Mouse (Mus musculus) liver, adult 2 months (tissue): ENCODE measurements around the gene Pcgf6. TPM values are rescaled to one million over a fixed set of nuclear protein-coding genes. Genes with fewer than 3 reads are reported as not detected.

Source experiments
- DNase-seq: peaks from one replicate; pipeline ENCODE4 v3.0.0-alpha.2; 2011; ENCODE audit warnings: low read depth, low spot score; ENCODE audit errors: extremely low read depth
- H3K27ac ChIP-seq: fragments of 200-500 bp; replicated peaks from 2 replicates; pipeline ENCODE4 v1.5.1; 2012; ENCODE audit warnings: low read depth, mild to moderate bottlenecking, control low read depth, inconsistent platforms, low read length; ENCODE audit not compliant: insufficient read depth
- H3K27me3 ChIP-seq: fragments of 200-500 bp; 2 replicates; pipeline ENCODE4 v1.6.1; 2012; ENCODE audit warnings: mild to moderate bottlenecking, moderate library complexity, low read length, inconsistent platforms; ENCODE audit not compliant: control insufficient read depth, insufficient read depth
- H3K36me3 ChIP-seq: fragments of 200-500 bp; 2 replicates; pipeline ENCODE4 v1.6.1; 2012; ENCODE audit warnings: low read length, inconsistent platforms; ENCODE audit not compliant: control insufficient read depth, insufficient read depth
- H3K4me1 ChIP-seq: fragments of 200-500 bp; 2 replicates; pipeline ENCODE4 v1.6.1; 2011; ENCODE audit warnings: low read length; ENCODE audit not compliant: control insufficient read depth, insufficient read depth
- H3K4me3 ChIP-seq: fragments of 200-500 bp; 2 replicates; pipeline ENCODE4 v1.5.1; 2011; ENCODE audit warnings: low read depth, mild to moderate bottlenecking, control low read depth, low read length, moderate library complexity; ENCODE audit not compliant: insufficient read depth
- H3K79me2 ChIP-seq: fragments of 200-500 bp; 2 replicates; pipeline ENCODE4 v1.6.1; 2012; ENCODE audit warnings: inconsistent platforms, mild to moderate bottlenecking, low read length, moderate library complexity; ENCODE audit not compliant: control insufficient read depth, insufficient read depth
- H3K9ac ChIP-seq: fragments of 200-500 bp; 2 replicates; pipeline ENCODE4 v1.6.1; 2012; ENCODE audit warnings: low read depth, mild to moderate bottlenecking, control low read depth, inconsistent platforms, low read length
- CTCF ChIP-seq: fragments of 200-500 bp; IDR thresholded peaks from 2 replicates; pipeline ENCODE4 v1.5.1; 2011; ENCODE audit warnings: low read depth, low read length, control low read depth
- POLR2A ChIP-seq: fragments of 200-500 bp; IDR thresholded peaks from 2 replicates; pipeline ENCODE4 v1.6.1; 2011; ENCODE audit warnings: low read length, control low read depth; ENCODE audit not compliant: insufficient read depth; ENCODE audit errors: extremely low read depth
- WGBS: fragments of 180-500 bp; shearing (Covaris S2); methylation state at CpG from one replicate; pipeline ENCODE4 v1.1.7; 2018; 5-methylcytosine and 5-hydroxymethylcytosine counted together
- polyA plus RNA-seq: library from polyadenylated mRNA; depleted of rRNA; stranded (reverse); fragments of >200 nt; gene quantifications from 2 replicates; pipeline ENCODE4 v1.2.3, GENCODE M21; 2012
- total RNA-seq: library from RNA; depleted of rRNA; stranded (reverse); fragments of >200 nt; gene quantifications from 2 replicates; pipeline ENCODE4 v1.2.3, GENCODE M21; 2014

The Pcgf6 gene
- total and polyA plus RNA-seq, 2 experiments = 3.6 to 5.0 TPM

- no peak overlapping the region for H3K4me3 ChIP-seq
- 90% methylated on average over 4 of the region's 4 CpGs for WGBS
- H3K27ac ChIP-seq = no peak overlapping the region
- H3K79me2 ChIP-seq = no peaks in the 10 kb centered on the region
- no peak overlapping the region for H3K9ac ChIP-seq
- TF ChIP-seq CTCF (no peak), POLR2A (no peak)
- H3K4me1 ChIP-seq = no peaks in the 10 kb centered on the region
- peaks cover 41% of the 10 kb centered on the region; the same call in 1 of the 2 replicates for H3K36me3 ChIP-seq
- no peak for DNase-seq
- H3K27me3 ChIP-seq = no peaks in the 10 kb centered on the region
Measured at GRCm38 (mm10) chr19:47034916-47035315, 15.8 kb downstream of the Pcgf6 start.

GRCm38 (mm10) chr19:47031770-47032169 lies 18.9 kb downstream of the Pcgf6 start:
- no peaks in the 10 kb centered on the region for H3K4me1 ChIP-seq
- H3K36me3 ChIP-seq = peaks cover 22% of the 10 kb centered on the region; the same call in 1 of the 2 replicates
- no peaks in the 10 kb centered on the region for H3K79me2 ChIP-seq
- TF ChIP-seq POLR2A = no peak
- no peak for TF ChIP-seq CTCF
- no peak overlapping the region for H3K4me3 ChIP-seq
- no peak for DNase-seq
- no peak overlapping the region for H3K9ac ChIP-seq
- 93% methylated on average over 6 of the region's 6 CpGs for WGBS
- H3K27ac ChIP-seq = no peak overlapping the region
- no peaks in the 10 kb centered on the region for H3K27me3 ChIP-seq

GRCm38 (mm10) chr19:47029796-47030195 lies 20.9 kb downstream of the Pcgf6 start:
- Histone ChIP-seq H3K27me3 (no peaks in the 10 kb centered on the region), H3K27ac (no peak overlapping the region), H3K4me3 (no peak overlapping the region), H3K36me3 (peaks cover 11% of the 10 kb centered on the region; the same call in 1 of the 2 replicates), H3K9ac (no peak overlapping the region), H3K4me1 (no peaks in the 10 kb centered on the region), H3K79me2 (no peaks in the 10 kb centered on the region)
- TF ChIP-seq POLR2A (no peak), CTCF (no peak)
- DNase-seq = no peak
- WGBS = 92% methylated on average over 9 of the region's 9 CpGs

- Histone ChIP-seq H3K36me3 (no peaks in the 10 kb centered on the region), H3K4me3 (no peak overlapping the region), H3K4me1 (no peaks in the 10 kb centered on the region), H3K27me3 (no peaks in the 10 kb centered on the region), H3K27ac (no peak overlapping the region), H3K9ac (no peak overlapping the region), H3K79me2 (no peaks in the 10 kb centered on the region)
- WGBS = 86% methylated on average over 4 of the region's 4 CpGs
- TF ChIP-seq POLR2A (no peak), CTCF (no peak)
- DNase-seq = no peak
Measured at GRCm38 (mm10) chr19:47026513-47026912, 24.2 kb downstream of the Pcgf6 start.

GRCm38 (mm10) chr19:47024954-47025353 lies 25.8 kb downstream of the Pcgf6 start:
- no peaks in the 10 kb centered on the region for H3K79me2 ChIP-seq
- H3K9ac ChIP-seq = no peak overlapping the region
- TF ChIP-seq POLR2A = no peak
- no peak for TF ChIP-seq CTCF
- no peaks in the 10 kb centered on the region for H3K4me1 ChIP-seq
- no peaks in the 10 kb centered on the region for H3K36me3 ChIP-seq
- 70% methylated on average over 10 of the region's 10 CpGs for WGBS
- H3K27ac ChIP-seq = no peak overlapping the region
- no peak overlapping the region for H3K4me3 ChIP-seq
- no peaks in the 10 kb centered on the region for H3K27me3 ChIP-seq
- no peak for DNase-seq

GRCm38 (mm10) chr19:47023546-47023945 lies 27.2 kb downstream of the Pcgf6 start:
- no peaks in the 10 kb centered on the region for H3K36me3 ChIP-seq
- H3K79me2 ChIP-seq = no peaks in the 10 kb centered on the region
- no peak for DNase-seq
- no peak overlapping the region for H3K27ac ChIP-seq
- 81% methylated on average over 13 of the region's 13 CpGs for WGBS
- no peaks in the 10 kb centered on the region for H3K4me1 ChIP-seq
- no peak overlapping the region for H3K4me3 ChIP-seq
- peaks cover 3% of the 10 kb centered on the region; the same call in 1 of the 2 replicates for H3K27me3 ChIP-seq
- TF ChIP-seq CTCF (no peak), POLR2A (no peak)
- H3K9ac ChIP-seq = no peak overlapping the region
